Mouse (Mus musculus) right cerebral cortex, adult 18-20 months (tissue): Measurements from ENCODE around the gene Gm17490.
"Not testable (repeated sequence)": the region's sequence is repeated elsewhere in the genome, so short reads cannot be mapped to it uniquely, and the experiment has no call there.

Experiments
- DNase-seq: peaks from one replicate; pipeline ENCODE4 v3.0.0; 2022; ENCODE audit warnings: mixed read lengths

Gene Gm17490

GRCm38 (mm10) chr2:11623726-11624125 lies 2.3 kb downstream of the Gm17490 start:
- no peak for DNase-seq

DNA sequence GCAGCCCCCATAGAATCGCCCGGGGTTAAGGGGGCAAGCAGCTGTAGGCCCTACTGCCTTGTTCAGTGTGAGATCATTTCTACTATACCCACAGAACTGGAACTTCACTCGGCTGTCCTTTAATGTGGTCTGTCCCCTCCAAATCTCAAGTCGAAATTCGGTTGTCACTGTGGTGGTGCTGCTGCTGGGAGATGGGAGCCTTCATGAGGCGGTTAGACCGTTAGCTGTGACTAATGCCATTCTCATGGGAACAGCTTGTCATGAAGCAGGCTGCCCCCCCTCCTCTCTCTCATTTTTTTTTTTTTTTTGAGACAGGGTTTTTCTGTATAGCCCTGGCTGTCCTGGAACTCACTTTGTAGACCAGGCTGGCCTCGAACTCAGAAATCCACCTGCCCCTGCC lies 2.9 kb downstream of the Gm17490 start:
- DNase-seq, result no peak

DNA sequence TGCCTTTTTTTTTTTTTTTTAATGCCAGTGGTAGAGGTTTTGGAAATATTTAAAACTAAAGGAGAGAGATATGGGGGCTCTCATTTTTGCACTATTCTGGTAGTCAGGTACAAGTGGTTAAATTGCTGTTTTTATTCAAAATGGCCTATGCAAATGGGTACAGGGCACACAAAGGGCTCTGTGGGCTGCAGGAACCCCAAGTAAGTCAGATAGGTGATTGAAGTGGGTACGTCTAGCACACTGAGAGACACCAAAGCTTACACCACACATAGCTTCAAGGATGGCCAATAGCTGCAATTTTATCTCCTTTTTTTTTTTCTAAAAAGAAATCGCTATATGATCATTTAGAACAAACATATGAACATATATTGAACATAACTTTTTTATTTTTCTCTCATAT lies 6.5 kb downstream of the Gm17490 start:
- no peak for DNase-seq

- DNase-seq, result no peak
Measured at GRCm38 (mm10) chr2:11616846-11617245, 9.2 kb downstream of the Gm17490 start.

DNA sequence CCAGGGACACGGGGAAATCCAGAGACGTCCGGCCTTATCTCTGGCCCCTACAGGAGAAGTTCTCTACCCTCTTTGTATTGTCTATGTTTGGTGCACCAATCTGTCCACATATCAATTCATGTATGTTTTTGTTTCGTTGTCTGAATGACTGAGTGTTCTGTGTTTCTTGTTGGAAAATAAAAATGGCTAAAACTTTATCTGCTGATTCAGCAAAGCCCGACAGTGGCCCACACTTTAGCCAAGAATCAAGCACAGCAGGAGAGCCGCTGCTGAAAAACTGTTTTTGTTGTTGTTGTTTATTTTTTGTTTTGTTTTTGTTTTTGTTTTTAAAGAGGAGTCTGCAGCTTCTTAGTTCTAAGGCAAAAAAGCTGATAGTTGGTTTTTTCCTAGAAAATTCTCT lies 13.1 kb downstream of the Gm17490 start:
- not testable (repeated sequence) for DNase-seq

DNA sequence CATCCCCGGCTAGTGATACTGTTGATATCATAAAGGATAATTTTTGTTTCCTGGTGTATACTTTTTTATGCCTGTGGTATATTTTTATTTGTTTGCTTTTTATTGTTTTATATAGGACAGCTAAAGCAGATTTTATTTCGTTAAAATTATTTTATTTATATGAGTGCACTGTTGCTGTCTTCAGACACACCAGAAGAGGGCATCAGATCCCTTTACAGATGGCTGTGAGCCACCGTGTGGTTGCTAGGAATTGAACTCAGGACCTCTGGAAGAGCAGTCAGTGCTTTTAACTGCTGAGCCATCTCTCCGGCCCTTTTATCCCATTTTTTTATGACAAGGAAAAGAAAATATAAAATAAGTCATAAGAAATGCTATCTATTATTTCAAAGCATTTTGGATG lies 19.3 kb downstream of the Gm17490 start:
- DNase-seq, result not testable (repeated sequence)

DNA sequence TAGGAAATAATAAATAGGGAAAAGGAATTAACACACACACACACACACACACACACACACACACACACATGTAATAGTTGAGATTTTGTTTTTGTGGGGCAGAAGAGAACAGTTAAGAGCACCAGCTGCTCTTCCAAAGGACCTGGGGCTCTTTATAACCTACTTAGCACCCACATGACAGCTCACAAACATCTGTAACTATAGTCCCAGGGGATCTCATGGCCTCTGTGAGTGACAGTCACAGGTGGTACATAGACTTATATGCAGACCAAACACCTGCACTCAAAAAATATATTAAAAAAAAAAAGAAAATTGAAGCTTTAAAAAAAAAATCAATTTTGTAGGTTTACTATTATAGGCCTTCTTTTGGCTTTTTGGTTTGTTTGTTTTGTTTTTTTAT lies 21.2 kb downstream of the Gm17490 start:
- DNase-seq, result no peak

- no peak for DNase-seq
Measured at GRCm38 (mm10) chr2:11604053-11604452, 22.0 kb downstream of the Gm17490 start, which contains the start of gene Rbm17. TSS of gene Rbm17 (minus strand) at chr2:11604153.

GRCm38 (mm10) chr2:11602506-11603489 lies 23.3 kb downstream of the Gm17490 start:
- DNase-seq, result peak; percentile 95

- DNase-seq, result no peak
Measured at GRCm38 (mm10) chr2:11601795-11602194, 24.3 kb downstream of the Gm17490 start.

GRCm38 (mm10) chr2:11597906-11598305 lies 28.2 kb downstream of the Gm17490 start:
- DNase-seq, result no peak

DNA sequence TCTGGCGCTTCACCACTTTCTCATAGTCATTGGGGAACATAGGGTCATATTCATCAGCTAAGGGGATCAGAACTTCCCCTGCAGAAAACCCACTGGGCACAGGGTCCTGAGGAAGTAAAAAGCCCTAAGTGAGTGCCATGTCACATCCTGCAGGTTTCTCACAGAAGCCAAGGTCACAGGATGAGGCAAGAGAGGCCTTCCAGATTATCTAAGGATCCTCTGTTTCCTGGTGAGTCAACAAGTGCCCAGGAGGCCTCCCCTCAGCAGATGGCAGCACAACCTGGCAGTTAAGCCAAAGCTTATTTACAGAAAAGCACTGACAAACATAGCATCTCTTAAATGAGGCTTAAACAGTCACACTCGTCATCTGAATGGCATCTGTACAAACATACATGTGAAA lies 29.4 kb downstream of the Gm17490 start:
- DNase-seq, result no peak

DNA sequence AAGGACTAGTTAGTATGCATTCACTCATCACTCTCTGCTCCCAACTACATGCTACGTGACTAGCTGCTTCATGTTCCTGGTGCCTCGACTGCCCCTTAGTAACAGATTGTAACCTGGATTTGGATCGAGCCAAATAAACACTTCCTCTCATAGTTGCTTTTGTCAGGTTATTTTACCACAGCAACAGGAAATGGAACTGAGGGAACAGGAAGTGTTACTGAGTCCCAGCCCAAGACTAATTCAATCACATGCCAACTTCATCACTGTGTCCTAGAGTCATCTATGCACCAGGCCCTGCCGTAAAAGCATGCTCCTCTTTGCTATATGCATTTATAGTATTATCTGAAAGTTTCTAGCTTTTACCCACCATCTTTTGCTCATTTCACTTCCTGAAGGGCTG lies 38.1 kb downstream of the Gm17490 start:
- DNase-seq, result no peak

- DNase-seq, result no peak
Measured at GRCm38 (mm10) chr2:11579399-11579798, 46.7 kb downstream of the Gm17490 start.

GRCm38 (mm10) chr2:11578187-11578586 lies 47.9 kb downstream of the Gm17490 start:
- no peak for DNase-seq
